Mouse (Mus musculus) adrenal gland, postnatal 36 days (tissue): ENCODE measurements at regions not wholly inside any gene's neighbourhood (a gene's known extent, or its start where the extent isn't known, plus 50 kb on each side); places are given as distances from the start of the nearest gene placed in this dataset.

Source experiments
- DNase-seq, 2 experiments: peaks; one replicate each; pipeline ENCODE4 v3.0.0; 2021; ENCODE audit warnings: mixed read lengths in 1 of 2

DNA sequence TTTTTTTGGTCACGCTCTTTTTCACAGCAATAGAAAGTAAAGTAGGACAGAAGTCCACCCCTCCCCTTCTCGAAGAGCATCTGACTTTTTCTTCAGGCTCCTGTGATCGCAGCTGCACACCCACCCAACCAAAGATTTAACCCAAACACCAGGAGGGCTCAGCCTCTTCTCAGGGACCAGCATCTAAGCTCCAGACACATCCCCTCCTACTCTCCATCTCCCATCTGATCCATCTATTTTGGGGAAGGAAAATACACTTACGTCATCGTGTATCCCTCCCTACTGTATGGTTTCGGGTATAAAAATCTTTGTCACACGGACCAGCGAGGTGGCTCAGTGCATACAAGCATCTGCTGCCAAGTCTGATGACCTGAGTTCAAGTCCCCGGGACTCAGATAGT lies 284.3 kb downstream of the 3100002H09Rik start:
- DNase-seq: no peak

DNA sequence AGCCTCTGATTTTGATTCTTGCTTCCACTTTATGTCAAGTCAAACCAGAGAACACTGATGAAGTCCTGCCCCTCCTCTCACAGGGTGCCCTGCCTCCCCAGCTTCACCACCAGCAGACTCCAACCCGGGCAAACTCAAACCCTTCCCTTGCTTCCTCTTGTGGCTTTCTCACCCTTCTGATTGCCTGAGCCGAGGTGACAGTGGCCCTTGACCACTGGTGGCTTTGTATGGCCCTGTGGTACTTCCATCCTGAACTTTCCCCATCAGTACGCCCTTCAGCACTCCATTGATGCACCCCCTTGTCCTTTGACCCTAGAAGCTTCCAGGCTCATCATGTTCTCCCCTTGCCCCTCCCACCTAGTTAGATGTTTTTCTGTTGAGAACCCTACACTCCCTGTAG lies 287.0 kb downstream of the 3100002H09Rik start:
- no peak for DNase-seq

DNA sequence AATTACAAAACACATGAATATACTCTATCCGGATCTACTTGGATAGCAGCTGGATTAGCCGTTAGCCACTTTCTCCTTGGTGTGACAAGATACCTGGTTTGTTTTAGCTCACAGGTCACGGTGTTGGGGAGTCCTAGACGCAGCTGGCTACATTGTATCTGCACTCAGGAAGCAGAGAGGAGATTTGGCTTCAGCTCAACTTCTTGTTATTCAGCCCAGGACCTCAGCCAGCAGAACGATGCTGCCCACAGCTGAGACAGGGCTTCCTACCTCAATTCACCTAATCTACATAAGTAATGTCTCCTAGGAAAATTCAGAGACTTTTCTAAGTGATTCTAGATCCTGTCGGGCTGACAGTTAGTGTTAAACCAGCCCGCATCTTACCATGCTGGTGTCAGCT lies 289.4 kb downstream of the 3100002H09Rik start:
- DNase-seq: no peak

DNA sequence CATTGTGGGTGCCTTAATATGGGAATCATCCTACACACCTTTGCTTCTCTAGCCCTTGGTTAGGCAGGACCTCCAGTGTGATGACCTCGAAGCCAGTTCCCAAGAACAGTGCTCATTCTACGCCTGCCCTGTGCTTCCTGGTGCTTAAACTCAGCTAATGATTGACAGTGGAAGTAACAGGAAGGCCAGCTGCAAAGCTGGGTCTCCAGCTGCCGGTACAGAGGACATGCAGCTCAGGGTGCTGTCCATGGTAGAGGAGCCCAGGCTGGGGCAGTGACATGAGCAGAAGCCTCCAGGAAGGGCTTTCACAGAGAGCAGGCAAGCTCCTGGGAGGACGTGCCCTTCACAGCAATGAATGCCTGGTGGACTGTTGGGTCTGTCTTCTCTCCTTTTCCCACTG lies 293.6 kb downstream of the 3100002H09Rik start:
- peak; percentile 5 to 12 for DNase-seq

DNA sequence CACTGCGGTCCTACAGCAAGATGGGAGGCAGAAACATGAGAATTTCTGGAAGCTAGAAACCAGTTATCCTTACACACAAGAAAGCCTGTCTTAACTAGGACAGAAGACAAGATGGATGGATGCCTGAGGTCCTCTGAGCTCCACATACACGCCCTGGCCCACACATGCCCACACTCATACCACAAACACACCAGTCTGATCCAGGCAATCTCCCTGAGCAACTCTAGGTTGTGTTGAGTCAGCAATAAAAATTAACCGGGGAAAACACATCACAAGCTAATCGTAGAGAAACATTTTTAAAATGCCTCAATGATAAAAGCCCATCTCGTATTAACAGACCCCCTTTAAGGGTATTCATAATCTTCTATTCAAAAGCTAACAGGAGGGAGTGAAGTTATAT lies 298.9 kb downstream of the 3100002H09Rik start:
- no peak for DNase-seq

DNA sequence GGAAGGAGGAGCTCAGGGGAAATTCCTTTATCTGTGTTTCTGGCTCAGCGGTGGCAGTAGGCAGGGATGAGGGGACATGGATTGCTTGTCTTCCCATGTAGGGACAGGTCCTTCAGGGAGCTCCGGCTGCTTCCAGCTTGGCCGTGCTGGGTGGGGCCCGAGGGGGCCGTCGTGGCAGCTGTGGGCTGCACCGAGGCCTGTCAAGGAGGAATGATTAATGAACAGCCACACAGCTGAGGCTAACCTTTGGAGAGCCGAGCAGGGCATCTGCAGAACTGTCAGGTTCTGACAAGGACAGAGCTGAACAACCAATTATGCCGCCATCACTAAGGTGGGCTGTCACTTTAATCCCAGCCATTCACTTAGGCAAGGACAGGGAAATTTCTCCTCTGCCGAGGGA lies 300.0 kb downstream of the 3100002H09Rik start:
- no peak for DNase-seq

DNA sequence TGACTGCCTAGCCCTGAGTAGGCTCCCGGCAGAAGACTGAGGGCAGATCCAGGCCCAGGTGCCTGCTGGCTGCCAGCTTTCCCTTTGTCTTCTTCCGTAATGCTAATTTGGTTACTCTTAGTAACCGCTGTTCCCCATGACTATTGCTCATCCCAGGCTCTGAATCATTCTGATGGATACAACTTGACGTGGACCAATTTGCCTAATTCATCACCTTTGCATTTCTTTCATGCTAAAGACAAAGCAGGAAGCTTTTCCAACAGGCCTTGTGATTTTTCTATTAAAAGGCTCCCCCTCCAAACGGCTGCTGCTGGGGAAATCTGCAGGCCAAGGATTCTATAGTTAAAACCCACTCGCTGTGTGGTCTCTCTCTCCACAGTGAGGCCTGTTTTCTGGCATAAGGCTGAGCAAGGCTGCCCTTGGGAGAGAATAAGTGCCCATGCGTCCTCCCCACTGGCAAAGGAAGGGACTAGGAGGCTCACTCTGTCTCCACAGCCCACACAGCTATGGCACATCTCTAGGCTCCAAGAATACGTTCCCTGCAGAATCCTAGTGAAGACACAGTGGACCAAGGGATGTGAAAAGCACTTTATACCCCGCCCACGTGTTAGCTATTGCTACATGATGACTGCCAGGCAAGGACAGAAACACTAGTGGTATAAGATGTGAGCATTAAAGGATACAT lies 304.6 kb downstream of the 3100002H09Rik start:
- DNase-seq: no peak

DNA sequence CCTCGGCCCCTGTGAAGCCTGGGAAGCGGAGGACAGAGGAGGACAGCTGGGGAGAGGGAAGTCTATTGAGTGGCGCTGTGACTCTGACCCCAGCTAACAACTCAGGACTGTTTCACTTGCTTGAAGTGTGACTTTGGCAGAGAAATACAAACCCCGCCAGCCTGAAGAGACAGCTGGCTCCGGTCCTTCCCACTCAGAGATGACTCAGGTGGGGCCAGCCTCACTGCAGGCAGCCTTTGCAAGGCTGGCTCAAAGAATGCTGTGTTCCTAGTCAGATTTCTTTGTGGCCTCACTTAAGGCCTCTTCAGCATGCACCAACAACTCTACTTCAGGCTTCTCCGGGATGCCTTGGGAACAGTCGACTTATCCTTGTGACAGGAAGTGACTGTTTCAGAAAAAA lies 307.7 kb downstream of the 3100002H09Rik start:
- DNase-seq: no peak

DNA sequence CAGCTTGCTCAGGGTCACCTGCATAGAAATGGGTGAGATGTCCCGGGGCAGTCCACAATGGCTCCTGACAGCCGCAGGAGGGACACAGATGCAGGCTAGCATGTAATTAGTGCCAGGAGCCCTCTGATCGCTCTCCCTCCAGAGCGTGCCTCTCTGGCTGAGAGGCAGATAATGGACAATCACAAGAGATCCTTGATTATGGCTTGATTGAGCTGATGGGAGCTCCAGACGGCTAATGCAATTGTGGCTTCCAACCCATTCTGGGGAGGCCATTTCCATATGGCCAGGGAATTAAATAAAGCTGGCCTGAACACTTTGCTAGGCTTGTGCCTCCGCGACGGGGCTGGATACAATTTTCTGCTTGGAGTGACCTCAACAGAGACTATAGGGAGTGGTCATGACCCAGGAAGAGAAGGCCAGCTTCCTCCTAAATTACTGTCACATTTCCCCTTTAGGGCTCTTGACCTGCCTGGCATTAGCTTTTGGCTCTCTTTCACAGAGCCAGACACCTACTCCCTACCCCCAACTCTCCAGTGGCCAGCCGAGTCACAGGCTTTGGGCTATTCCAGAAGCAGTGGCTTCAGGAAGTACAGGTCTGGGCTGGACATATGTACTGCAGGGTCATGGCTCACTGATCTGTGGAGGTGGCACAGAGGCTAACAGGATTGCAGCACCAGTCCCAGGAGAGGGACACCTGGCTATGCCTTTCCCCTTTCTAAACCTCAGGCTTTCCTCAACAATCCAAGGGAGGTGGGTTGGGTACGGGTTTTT lies 311.8 kb downstream of the 3100002H09Rik start:
- no peak for DNase-seq

DNA sequence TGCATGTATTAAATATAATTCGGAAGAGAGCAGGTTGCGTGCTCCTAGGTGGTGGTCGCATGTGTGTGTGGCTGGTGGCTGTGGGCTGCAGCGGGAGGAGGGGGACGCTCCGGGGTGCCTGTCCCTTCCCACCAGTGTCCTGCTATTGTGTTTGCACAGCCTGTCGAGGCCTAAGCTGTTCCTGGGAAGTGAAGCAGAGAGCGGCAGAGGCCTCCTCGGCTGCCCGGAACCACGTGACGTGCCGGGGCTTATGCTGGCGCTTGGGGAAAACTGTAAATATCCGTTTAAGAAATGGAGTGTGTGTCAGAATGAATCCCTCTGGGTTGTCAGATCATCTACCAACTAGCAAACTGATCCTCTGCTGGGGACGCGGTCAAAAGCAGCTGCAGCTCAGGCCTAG lies 318.3 kb downstream of the 3100002H09Rik start:
- DNase-seq: no peak

DNA sequence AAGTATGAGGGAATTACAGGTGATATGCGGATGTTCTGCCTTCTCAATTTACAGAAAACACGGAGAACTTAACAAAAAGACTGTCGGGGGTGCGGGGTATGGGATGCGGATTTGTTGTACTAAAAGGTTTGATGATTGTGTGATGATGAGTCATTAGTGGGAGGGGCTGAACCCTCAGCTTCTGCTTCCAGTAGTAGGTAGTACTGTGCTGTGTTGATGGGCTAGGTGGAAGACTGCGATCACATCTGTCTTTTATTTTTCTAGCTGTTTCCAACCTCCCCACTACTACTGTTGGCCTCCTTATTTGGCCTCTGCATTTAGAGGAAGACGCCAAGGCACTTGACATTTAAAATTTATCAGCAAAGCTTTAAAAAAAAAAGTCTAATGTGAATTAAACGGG lies 318.8 kb downstream of the 3100002H09Rik start:
- no peak for DNase-seq

DNA sequence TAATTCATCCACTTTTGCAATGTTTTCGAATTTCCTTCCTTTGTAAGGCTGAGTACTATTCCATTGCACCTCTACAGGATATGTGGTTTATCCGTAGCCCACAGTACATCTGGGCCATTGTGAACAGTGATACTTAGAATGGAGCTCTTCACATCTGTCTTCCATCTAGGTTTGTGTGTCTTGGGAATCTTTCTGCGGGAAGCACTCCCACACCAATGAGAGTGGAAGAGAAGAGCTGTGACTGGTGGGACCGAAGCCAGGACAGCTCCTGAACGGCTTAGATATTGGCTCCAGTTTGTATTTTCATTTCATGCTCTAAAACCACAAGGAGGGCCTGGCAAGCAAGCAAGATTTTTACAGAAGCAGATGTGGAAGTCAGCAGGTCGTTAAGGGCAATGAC lies 323.1 kb downstream of the 3100002H09Rik start:
- DNase-seq: no peak

DNA sequence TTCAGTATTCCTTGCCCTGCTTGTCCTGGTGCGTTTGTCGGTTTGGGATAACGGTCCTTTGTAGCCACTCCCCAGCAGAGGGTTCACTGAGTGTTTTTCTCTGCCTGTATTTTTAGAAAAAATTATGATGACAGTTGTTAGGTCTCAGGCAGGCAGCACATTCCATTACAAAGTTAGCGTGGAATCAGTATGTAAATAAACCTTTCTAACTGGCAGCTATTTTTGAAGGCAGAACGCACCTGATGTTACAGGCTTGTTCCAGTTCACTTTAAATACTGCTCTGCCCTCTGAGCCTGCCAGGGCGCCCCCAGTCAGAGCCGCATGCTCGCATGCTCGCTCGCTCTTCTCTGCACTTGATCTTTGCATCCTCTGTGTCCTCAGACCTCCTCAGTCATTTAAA lies 331.9 kb downstream of the 3100002H09Rik start:
- no peak for DNase-seq

DNA sequence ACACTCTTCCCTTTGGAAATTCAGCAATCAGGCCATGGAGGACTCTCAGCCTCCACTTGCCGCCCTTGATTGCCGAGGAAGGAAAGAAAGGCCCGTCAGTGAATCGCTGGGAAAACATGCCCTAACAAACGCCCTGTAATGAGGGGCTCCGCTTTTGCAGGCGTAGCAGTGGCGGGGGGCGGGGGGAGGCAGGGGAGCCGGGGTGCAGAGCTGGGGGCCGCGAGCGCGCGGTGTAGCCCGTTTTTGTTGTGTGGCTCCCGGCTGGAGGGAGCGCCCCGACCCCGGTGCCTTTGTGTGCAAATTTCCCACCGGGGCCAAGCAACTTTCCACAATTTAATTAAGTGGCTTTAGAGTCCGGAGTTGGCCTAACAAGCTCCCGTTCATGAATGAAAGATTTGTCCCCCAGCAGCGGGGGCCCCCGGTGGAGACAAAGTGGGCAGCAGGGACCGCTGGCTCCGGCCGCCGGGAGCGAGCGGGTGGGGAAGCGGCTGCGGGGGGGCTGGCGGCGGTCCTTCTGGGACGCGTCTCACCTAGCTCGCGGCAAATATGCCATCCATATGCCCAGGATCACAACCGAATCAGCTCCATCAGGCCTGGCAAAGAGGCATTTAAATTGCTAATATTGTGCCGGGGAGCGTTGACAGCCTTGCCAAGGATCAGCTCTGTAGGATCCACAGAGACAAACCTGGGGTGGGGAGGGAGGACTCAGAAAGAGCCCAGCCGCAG lies 333.0 kb downstream of the 3100002H09Rik start:
- no peak for DNase-seq

DNA sequence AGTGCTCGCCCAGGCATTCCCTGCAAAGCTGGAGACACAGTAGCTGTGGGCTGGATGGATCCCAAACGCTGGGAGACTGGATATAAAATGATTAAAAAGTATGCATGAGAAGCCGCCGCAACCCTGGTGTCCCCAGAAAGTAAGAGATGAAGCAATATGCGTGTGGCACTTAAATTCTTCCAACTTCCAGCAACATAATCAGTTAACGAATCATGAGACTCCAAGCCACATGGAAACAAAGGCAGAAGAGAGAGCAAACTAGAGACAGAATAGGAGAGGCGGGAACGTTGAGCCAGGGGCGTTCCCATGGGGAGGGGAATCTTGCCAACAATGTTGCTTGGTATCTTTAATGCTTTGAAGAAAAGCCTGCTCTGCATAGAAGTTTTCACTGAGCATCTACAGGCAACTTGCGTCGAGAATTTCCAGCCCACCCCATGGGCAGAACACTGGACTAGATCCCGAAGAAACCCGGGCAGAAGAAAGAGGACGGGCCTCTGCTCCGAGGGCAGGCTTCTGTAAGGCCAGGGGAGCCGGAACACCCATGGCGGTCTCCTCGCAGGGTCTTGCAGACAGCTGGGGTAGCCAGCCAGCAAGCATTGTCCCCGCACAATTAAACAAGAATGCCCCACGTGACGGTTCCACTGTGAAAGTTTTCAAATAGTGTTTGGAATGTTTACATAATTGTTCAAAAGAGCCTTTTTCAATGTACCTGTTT lies 333.7 kb downstream of the 3100002H09Rik start:
- peak in 1 of 2 experiments; percentile 4 for DNase-seq

DNA sequence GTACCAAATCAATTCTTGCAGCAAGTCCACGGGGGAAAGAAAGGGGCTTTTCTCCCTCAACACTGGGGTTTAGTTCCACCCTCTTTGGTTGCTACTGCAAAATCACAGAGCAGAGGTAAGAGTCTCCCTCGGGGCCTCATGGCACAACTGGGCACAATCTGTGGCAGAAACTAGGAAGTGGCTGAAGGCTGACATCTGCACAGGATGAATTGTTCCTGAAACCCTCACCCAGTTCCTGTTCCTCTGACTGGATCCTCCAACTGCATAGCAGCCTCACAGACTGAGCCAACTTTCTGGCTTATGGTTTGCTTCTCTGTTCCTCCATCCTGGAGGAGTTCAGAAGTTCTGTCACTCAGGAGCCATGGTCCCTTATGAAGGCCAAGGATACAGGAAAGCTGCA lies 338.6 kb downstream of the 3100002H09Rik start:
- DNase-seq: no peak

DNA sequence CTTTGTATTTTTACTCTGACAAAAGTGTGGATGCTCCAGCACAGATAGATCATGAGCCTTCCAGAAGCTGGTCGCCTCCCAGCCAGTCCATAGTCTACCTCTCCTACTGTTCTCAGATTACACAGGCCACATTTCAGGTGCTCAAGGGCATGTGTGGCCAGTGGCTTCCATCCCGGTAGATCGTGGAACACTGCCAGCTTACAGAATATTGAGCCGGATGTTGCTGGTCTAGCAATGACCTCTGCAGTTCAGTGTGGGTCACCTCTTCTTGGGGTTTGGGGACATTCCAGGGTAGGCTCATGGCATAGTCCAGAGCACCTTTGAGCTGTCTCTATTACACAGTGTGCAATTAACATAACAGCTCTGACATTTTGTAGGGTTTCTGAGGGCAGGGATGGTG lies 342.2 kb downstream of the 3100002H09Rik start:
- no peak for DNase-seq

DNA sequence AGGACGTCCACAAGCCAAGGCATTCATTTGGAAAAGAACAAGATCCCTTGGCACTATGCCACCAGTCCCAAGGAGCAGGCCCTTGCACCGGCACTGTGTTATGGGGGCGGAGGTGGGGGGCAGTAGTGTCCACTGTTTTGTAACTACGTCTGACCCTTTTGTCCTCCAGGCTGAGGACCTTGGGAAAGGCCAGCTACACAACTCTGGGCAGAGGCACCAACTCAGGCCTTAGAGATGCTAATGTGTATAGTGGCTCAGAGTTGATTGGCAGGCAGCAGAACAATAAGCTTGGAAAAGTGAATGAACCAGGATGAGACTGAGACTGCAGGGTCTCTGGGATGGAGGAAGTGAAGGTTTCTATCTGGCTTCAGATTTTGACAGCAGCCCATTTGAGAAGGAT lies 344.0 kb downstream of the 3100002H09Rik start:
- DNase-seq: no peak

DNA sequence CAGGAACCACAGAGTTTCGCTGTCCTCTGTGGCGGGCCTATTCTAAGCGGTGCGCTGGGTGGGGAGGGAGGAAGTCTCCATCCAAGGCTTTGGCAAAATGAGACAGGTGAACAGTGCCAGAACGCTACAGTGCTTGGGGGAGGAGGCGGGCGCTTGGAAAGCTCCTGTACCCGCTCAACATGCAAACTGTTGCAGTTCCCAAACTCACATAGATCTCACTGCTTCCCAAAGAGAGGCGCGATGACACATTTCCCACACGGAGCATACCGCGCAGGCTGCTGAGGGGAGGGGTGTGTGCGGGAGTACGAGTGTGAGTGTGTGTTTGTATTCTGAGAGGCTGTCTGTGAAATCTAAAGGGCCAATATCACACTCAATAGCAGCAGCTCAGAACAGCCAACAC lies 345.1 kb downstream of the 3100002H09Rik start:
- DNase-seq: no peak

DNA sequence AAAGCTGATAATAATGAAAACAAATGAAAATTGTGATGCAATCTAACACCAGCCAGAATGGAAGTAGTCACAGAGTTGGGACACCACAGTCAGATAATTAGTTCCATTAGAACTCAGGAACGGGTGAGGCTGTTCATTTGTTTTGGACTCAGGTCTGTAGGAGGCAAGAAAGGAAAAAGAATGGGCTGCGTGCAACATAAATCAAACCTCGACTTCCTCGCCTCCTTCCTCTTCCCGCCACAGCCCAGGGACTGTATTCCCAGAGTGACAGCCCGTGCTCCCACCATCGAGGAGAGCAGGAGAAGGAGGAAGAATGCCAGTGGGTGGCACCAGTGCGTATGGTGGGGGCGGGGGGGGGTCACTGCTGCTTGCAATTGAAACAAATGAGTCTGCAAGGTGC lies 339.2 kb upstream of the 4930535I16Rik start:
- no peak for DNase-seq

DNA sequence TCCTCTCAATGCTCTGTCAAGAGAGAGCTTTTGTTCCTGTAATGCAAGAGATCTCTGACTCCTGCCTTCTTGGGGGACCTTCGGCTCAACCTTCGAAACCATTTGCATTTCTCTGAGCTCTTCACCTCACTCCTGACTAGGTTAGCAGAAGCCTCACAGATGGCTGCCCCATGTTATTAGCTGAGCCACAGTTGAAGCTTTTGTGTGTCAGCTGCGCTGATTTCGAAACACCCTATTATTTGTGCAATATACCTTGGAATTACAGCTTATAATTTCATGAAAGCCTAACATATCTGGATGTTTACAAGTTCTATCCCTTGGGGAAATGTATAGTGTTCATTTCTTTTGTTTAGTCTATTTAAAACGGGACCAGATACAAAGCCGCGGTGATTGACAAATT lies 338.7 kb upstream of the 4930535I16Rik start:
- no peak for DNase-seq

DNA sequence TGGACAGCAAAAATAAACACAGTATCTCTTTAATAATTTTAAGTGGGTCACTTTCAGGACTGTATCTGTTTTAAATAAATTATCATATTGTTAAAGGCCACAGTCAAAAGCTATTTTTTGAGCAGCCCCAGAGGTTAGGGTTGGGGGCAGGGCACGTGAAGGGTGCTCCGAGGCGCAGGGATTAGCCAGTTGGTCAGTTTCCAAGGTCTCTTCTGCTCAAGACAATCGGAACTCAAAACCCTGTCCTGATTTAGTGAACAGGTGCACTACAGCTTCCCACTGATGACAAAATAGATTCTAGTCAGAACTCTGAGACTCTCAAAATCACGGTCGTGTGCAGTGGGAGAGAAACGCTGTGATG lies 337.3 kb upstream of the 4930535I16Rik start:
- DNase-seq: no peak
